10 mouse cellular contexts compared by ENCODE assay signal in the genomic region with DNA sequence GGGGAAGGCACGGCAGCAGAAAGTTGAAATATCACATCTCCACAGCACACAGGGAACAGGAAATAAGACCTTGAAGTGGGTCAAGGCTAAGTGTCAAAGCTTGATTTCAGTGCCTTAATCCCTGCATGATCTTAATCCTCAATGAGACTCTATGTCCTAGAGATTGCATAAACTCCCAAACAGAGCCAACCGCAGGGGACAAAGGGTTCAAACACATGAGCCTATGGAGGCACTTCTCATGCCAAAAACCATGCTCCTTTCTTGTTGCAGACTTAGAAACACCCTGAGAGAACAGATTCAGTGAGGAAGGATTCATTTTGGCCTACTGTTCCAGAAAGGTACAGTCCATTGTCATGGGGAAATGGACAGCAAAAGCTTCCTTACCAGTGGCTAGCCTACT.
"Had no signal": no experiment of that assay in that cellular context is flagged by ENCODE, and none has a peak within 500 bp of the region (broad histone marks: within the 10 kb centered on the region; RNA-seq: fewer than 3 reads in every experiment).

No protein-coding gene starts in this region.

- DNase-seq: gastrocnemius, postnatal 14 days; gastrocnemius, postnatal 36 days; heart, adult 18-20 months; heart, postnatal 14 days; heart, postnatal 36 days; kidney, adult 18-20 months; kidney, adult 8-10 months; kidney, postnatal 14 days; kidney, postnatal 36 days; left cerebral cortex, postnatal 4 days had no signal
